Mouse (Mus musculus): Measurements from ENCODE around the gene Mlph. TPM values are rescaled to one million over a fixed set of nuclear protein-coding genes. Genes with fewer than 3 reads are reported as not detected.

Mlph gene
- polyA plus RNA-seq, 1 experiment, result 0.44 TPM

DNA sequence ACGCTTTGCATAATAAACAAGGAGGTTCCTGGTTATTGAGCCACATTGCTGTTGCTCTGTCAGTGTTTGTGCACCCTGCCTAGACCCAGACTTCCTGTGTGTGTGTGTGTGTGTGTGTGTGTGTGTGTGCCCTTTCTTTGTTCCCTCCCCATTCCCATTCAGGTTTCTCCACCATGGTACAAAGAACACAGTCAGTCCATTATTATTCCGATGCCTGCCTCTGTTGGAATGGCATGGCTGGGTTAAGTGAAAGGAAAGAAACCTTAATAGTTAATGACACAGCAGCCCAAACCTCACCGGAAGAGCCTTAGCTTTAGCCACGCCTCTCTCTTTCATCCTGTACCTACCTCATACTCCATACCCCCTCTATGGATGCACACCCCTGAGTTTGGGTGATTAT is 13.6 kb upstream of the Mlph start:
- Histone ChIP-seq H3K4me1 (ENCODE audit: control insufficient read depth, insufficient read depth, low read length) (no peaks in the 10 kb centered on the region), H3K36me3 (ENCODE audit: control insufficient read depth, insufficient read depth, low read length) (no peaks in the 10 kb centered on the region), H3K27me3 (ENCODE audit: control insufficient read depth, insufficient read depth, low read length) (no peaks in the 10 kb centered on the region), H3K27ac (ENCODE audit: control insufficient read depth, insufficient read depth, low read depth, low read length) (no peak overlapping the region), H3K4me3 (ENCODE audit: control insufficient read depth, low read depth, low read length) (no peak overlapping the region)
- TF ChIP-seq POLR2A (IDR thresholded peaks at IDR 0.05; ENCODE audit: control insufficient read depth, low read depth, low read length) (no peak), CTCF (IDR thresholded peaks at IDR 0.05; ENCODE audit: control insufficient read depth, insufficient read depth, insufficient replicate concordance, low read depth, low read length) (no peak)

GRCm38 (mm10) chr1:90901681-90902208 is 13.1 kb upstream of the Mlph start:
- TF ChIP-seq POLR2A (IDR thresholded peaks at IDR 0.05; ENCODE audit: control insufficient read depth, low read depth, low read length) (no peak), CTCF (IDR thresholded peaks at IDR 0.05; ENCODE audit: control insufficient read depth, insufficient read depth, insufficient replicate concordance, low read depth, low read length) (no peak)
- H3K4me1 ChIP-seq (ENCODE audit: control insufficient read depth, insufficient read depth, low read length), result no peaks in the 10 kb centered on the region
- H3K4me3 ChIP-seq (ENCODE audit: control insufficient read depth, low read depth, low read length), result no peak overlapping the region
- H3K27me3 ChIP-seq (ENCODE audit: control insufficient read depth, insufficient read depth, low read length), result no peaks in the 10 kb centered on the region
- no peaks in the 10 kb centered on the region for H3K36me3 ChIP-seq (ENCODE audit: control insufficient read depth, insufficient read depth, low read length)
- H3K27ac ChIP-seq (ENCODE audit: control insufficient read depth, insufficient read depth, low read depth, low read length), result no peak overlapping the region

DNA sequence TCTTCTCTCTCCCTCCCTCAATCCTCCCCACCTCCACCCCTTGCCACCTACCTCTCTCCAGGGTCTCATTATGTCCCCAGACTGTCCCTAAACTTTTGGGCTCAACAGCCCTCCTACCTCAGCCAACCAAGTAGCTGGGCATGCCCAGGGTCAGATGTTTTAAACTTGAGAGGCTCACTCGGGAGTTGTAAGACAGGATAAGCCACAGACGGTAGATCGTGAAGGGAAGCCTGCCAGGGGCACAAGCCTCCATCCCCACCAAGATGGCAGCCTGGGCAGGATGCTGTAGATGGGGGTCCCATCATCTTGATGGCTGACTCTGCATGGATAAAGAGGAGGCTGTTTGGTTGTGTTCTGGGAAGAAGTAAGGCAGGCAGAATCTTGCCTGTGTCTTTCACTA is 12.1 kb upstream of the Mlph start:
- Histone ChIP-seq H3K27me3 (ENCODE audit: control insufficient read depth, insufficient read depth, low read length) (no peaks in the 10 kb centered on the region), H3K36me3 (ENCODE audit: control insufficient read depth, insufficient read depth, low read length) (no peaks in the 10 kb centered on the region), H3K4me3 (ENCODE audit: control insufficient read depth, low read depth, low read length) (no peak overlapping the region), H3K27ac (ENCODE audit: control insufficient read depth, insufficient read depth, low read depth, low read length) (no peak overlapping the region), H3K4me1 (ENCODE audit: control insufficient read depth, insufficient read depth, low read length) (no peaks in the 10 kb centered on the region; the same call in 1 of the 2 replicates)
- TF ChIP-seq CTCF (IDR thresholded peaks at IDR 0.05; ENCODE audit: control insufficient read depth, insufficient read depth, insufficient replicate concordance, low read depth, low read length), result no peak
- no peak for TF ChIP-seq POLR2A (IDR thresholded peaks at IDR 0.05; ENCODE audit: control insufficient read depth, low read depth, low read length)

DNA sequence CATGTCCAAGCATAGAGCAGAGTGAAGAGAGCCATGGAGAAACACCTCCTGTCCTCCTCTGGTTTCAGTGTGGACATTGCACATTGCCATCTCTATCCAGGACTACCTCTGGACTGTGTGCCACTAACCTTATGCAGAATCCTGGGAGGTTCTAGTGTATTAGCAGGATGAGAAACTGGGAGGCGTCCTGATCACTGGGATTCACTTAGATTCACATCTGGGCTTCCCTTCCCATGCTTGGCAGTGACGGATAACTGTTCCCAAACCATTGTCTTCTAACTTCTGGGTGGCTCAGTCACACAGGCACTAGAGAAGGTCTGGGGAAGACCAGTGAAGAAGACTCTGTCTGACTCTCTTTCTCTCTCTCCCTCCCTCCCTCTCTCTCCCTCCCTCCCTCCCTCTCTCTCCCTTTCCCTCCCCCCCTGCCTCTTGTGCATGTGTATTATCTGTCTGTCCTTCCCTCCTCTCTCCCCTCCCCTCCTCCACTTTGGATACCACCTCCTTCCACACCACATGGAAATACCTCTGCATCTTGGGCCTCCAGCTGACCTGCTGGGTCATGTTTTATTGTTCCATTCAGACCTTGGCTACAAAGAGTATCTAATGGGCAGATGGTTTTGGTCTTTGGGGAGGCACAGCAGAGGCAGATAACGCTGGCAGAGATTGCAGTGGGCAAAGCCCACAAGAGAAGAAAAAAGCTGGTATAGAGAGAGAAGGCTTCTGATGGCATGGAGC is 11.5 kb upstream of the Mlph start:
- Histone ChIP-seq H3K27me3 (ENCODE audit: control insufficient read depth, insufficient read depth, low read length) (no peaks in the 10 kb centered on the region), H3K4me3 (ENCODE audit: control insufficient read depth, low read depth, low read length) (no peak overlapping the region), H3K27ac (ENCODE audit: control insufficient read depth, insufficient read depth, low read depth, low read length) (no peak overlapping the region), H3K4me1 (ENCODE audit: control insufficient read depth, insufficient read depth, low read length) (no peaks in the 10 kb centered on the region; the same call in 1 of the 2 replicates), H3K36me3 (ENCODE audit: control insufficient read depth, insufficient read depth, low read length) (no peaks in the 10 kb centered on the region)
- TF ChIP-seq POLR2A (IDR thresholded peaks at IDR 0.05; ENCODE audit: control insufficient read depth, low read depth, low read length) (no peak), CTCF (IDR thresholded peaks at IDR 0.05; ENCODE audit: control insufficient read depth, insufficient read depth, insufficient replicate concordance, low read depth, low read length) (no peak)

- Histone ChIP-seq H3K4me3 (ENCODE audit: control insufficient read depth, low read depth, low read length) (no peak overlapping the region), H3K4me1 (ENCODE audit: control insufficient read depth, insufficient read depth, low read length) (no peaks in the 10 kb centered on the region; the same call in 1 of the 2 replicates), H3K36me3 (ENCODE audit: control insufficient read depth, insufficient read depth, low read length) (no peaks in the 10 kb centered on the region), H3K27ac (ENCODE audit: control insufficient read depth, insufficient read depth, low read depth, low read length) (no peak overlapping the region), H3K27me3 (ENCODE audit: control insufficient read depth, insufficient read depth, low read length) (no peaks in the 10 kb centered on the region)
- TF ChIP-seq POLR2A (IDR thresholded peaks at IDR 0.05; ENCODE audit: control insufficient read depth, low read depth, low read length) (no peak), CTCF (IDR thresholded peaks at IDR 0.05; ENCODE audit: control insufficient read depth, insufficient read depth, insufficient replicate concordance, low read depth, low read length) (no peak)
Measured at GRCm38 (mm10) chr1:90903971-90904458, 10.9 kb upstream of the Mlph start.

DNA sequence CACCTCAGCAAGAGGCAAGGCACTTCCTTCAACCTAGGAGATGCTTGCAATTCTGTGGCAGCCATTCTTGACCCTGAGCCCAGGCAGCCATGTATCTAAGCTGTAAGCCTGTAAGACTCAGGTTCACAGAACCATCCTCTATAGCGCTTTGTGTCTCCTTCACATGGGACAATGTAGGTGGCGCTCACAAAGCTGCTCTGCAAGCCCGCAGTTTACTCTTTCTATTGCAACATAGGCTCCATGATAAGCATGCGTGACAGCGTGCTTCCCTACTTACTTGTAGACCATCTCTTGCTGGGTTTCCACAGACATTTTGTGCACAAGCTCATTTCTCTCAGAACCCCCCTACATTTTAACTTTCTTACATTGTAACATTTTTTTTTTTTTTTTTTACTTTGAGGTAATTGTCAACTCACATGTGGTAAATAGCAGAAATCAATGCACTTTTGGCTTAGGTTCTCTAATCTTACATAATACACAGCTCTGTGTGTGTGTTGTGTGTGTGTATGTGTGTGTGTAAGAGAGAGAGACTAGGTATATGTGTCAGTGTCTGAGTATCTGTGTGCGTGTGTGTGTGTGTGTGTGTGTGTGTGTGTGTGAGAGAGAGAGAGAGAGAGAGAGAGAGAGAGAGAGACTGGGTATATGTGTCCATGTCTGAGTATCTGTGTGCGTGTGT is 10.0 kb upstream of the Mlph start:
- H3K27me3 ChIP-seq (ENCODE audit: control insufficient read depth, insufficient read depth, low read length), result no peaks in the 10 kb centered on the region
- H3K4me1 ChIP-seq (ENCODE audit: control insufficient read depth, insufficient read depth, low read length), result no peaks in the 10 kb centered on the region; the same call in 1 of the 2 replicates
- H3K36me3 ChIP-seq (ENCODE audit: control insufficient read depth, insufficient read depth, low read length), result no peaks in the 10 kb centered on the region
- no peak overlapping the region for H3K4me3 ChIP-seq (ENCODE audit: control insufficient read depth, low read depth, low read length)
- TF ChIP-seq CTCF (IDR thresholded peaks at IDR 0.05; ENCODE audit: control insufficient read depth, insufficient read depth, insufficient replicate concordance, low read depth, low read length) (no peak), POLR2A (IDR thresholded peaks at IDR 0.05; ENCODE audit: control insufficient read depth, low read depth, low read length) (no peak)
- no peak overlapping the region for H3K27ac ChIP-seq (ENCODE audit: control insufficient read depth, insufficient read depth, low read depth, low read length)

DNA sequence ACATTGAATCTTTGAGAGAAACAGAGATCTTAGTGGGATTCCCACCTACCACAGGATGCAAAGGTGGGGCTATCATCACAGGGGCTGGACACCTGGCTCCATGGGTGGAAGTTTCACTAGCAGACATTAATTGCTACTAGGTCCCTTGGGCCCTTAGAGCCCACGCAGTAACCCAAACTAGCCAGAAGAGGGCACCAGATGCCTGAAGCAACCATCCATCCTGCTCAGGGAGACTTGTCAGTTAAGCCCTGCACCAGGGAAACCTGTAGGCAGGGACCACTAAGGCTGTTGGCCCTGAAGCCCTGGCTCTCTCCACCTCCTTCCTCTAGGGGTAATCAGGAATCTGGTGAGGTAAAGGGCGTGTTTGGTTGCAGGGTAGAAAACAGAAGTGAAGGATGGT is 8.5 kb upstream of the Mlph start:
- Histone ChIP-seq H3K27ac (ENCODE audit: control insufficient read depth, insufficient read depth, low read depth, low read length) (no peak overlapping the region), H3K4me3 (ENCODE audit: control insufficient read depth, low read depth, low read length) (peak overlapping the region; percentile 74), H3K27me3 (ENCODE audit: control insufficient read depth, insufficient read depth, low read length) (no peaks in the 10 kb centered on the region), H3K36me3 (ENCODE audit: control insufficient read depth, insufficient read depth, low read length) (no peaks in the 10 kb centered on the region), H3K4me1 (ENCODE audit: control insufficient read depth, insufficient read depth, low read length) (no peaks in the 10 kb centered on the region; the same call in 1 of the 2 replicates)
- TF ChIP-seq POLR2A (IDR thresholded peaks at IDR 0.05; ENCODE audit: control insufficient read depth, low read depth, low read length), result no peak
- peak; percentile 85; the same call in 1 of the 2 replicates for TF ChIP-seq CTCF (IDR thresholded peaks at IDR 0.05; ENCODE audit: control insufficient read depth, insufficient read depth, insufficient replicate concordance, low read depth, low read length)

Measured in testis, adult 2 months (tissue).